Mouse (Mus musculus): ENCODE measurements at regions not wholly inside any gene's neighbourhood (a gene's known extent, or its start where the extent isn't known, plus 50 kb on each side); places are given as distances from the start of the nearest gene placed in this dataset.
"Not testable (repeated sequence)": the region's sequence is repeated elsewhere in the genome, so short reads cannot be mapped to it uniquely, and the experiment has no call there.

DNA sequence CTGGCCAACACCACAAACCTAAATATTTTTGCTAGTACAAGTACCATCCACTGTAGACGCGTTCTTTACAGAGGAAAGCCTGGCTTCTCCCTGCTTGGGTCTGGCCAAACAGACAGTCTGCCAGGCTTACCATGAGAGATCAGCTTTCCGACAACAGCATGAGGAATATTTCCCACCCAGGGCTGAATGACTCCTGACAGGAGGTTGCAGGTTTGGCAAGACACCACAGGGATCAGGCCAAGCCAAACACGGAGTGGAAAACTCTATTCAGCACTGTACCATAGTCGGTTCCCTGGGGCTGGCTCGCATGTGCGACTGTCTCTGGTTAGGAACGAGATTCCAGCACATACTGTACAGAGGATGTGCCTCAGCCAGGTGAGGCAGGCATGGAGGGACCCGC lies 140.7 kb upstream of the Supt20 start:
- WGBS, result 79% methylated on average over 9 of the region's 9 CpGs

GRCm38 (mm10) chr3:54555954-54556353 lies 136.7 kb upstream of the Supt20 start:
- Histone ChIP-seq H3K9ac (no peak overlapping the region), H3K27ac (no peak overlapping the region), H3K36me3 (no peaks in the 10 kb centered on the region), H3K9me3 (replicated peaks) (peaks cover 7% of the 10 kb centered on the region), H3K4me2 (replicated peaks) (no peak overlapping the region), H3K4me3 (no peak overlapping the region), H3K4me1 (no peaks in the 10 kb centered on the region), H3K27me3 (no peaks in the 10 kb centered on the region)
- WGBS, result 88% methylated on average over 2 of the region's 2 CpGs
- ATAC-seq (ENCODE audit: low FRiP score), result no peak

More for the DNA sequence above, 140.7 kb upstream of the Supt20 start:
- no peaks in the 10 kb centered on the region for H3K36me3 ChIP-seq
- ATAC-seq (ENCODE audit: low FRiP score), result no peak
- no peaks in the 10 kb centered on the region for H3K27me3 ChIP-seq
- no peak overlapping the region for H3K4me3 ChIP-seq
- no peak overlapping the region for H3K9ac ChIP-seq
- no peak overlapping the region for H3K27ac ChIP-seq
- no peak overlapping the region for H3K4me2 ChIP-seq (replicated peaks)
- H3K9me3 ChIP-seq (replicated peaks), result peaks cover 7% of the 10 kb centered on the region
- H3K4me1 ChIP-seq, result no peaks in the 10 kb centered on the region

DNA sequence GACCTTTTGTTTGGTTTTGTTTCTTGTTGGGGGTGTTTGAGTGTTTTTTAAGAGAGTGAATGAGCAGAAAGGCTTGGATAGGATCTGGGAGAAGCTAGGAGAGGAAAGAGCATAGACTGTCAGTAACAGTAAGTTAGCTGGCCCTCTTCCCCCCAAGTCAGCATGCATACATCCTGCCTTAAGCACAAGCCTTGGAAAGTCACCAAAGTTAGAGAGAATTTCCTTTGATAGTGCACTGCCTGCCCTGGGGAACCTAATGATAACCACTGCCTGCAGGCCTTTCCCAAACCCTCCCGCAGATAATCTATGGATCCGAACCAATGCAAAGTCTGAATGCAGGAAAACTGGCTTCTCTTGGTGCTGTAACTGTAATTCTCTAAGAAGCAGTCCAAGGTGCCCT lies 133.6 kb upstream of the Supt20 start:
- H3K9ac ChIP-seq, result no peak overlapping the region
- 94% methylated on average over 2 of the region's 2 CpGs for WGBS

DNA sequence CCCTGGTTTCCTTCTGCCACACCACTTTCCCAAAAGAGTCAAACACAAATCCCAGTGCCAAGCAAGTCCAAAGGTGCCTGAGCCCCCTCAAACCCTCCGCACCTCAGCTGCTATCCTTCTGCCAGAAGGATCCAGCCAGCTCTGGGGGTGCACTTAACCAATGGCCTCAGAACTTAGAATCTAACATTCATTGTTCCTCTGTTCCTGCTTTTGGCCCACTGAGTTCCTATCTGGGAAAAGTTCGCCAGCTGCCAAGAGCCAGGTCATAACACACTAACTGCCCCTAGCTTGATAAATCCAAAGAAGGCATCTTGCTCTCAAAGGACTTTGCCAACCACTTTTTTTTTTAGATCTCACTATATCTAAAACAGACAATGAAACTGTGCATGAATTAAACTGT lies 133.1 kb upstream of the Supt20 start:
- no peaks in the 10 kb centered on the region for H3K36me3 ChIP-seq
- no peaks in the 10 kb centered on the region for H3K4me1 ChIP-seq
- H3K9ac ChIP-seq, result no peak overlapping the region
- 96% methylated on average over 2 of the region's 2 CpGs for WGBS
- H3K27ac ChIP-seq, result no peak overlapping the region
- no peaks in the 10 kb centered on the region for H3K27me3 ChIP-seq
- no peak for ATAC-seq (ENCODE audit: low FRiP score)
- no peak overlapping the region for H3K4me3 ChIP-seq
- H3K4me2 ChIP-seq (replicated peaks), result no peak overlapping the region
- H3K9me3 ChIP-seq (replicated peaks), result no peaks in the 10 kb centered on the region

More for the DNA sequence above, 133.6 kb upstream of the Supt20 start:
- no peak for ATAC-seq (ENCODE audit: low FRiP score)
- Histone ChIP-seq H3K27me3 (no peaks in the 10 kb centered on the region), H3K4me1 (no peaks in the 10 kb centered on the region), H3K9me3 (replicated peaks) (peaks cover 4% of the 10 kb centered on the region), H3K4me3 (no peak overlapping the region), H3K27ac (no peak overlapping the region), H3K36me3 (no peaks in the 10 kb centered on the region), H3K4me2 (replicated peaks) (no peak overlapping the region)

GRCm38 (mm10) chr3:54560056-54560922 lies 132.3 kb upstream of the Supt20 start:
- Histone ChIP-seq H3K4me2 (replicated peaks) (no peak overlapping the region), H3K9ac (no peak overlapping the region), H3K27me3 (no peaks in the 10 kb centered on the region), H3K4me3 (no peak overlapping the region), H3K27ac (no peak overlapping the region), H3K4me1 (no peaks in the 10 kb centered on the region), H3K36me3 (no peaks in the 10 kb centered on the region), H3K9me3 (replicated peaks) (no peaks in the 10 kb centered on the region)
- no peak for ATAC-seq (ENCODE audit: low FRiP score)
- WGBS, result 67% methylated on average over 5 of the region's 5 CpGs

- H3K4me3 ChIP-seq, result no peak overlapping the region
- 0 out of 2 replicates have a peak, but pooled peaks cover 7% of the 10 kb centered on the region for H3K9me3 ChIP-seq (replicated peaks)
- no peaks in the 10 kb centered on the region for H3K27me3 ChIP-seq
- H3K4me1 ChIP-seq, result no peaks in the 10 kb centered on the region
- no peak overlapping the region for H3K9ac ChIP-seq
- H3K36me3 ChIP-seq, result no peaks in the 10 kb centered on the region
- WGBS, result 85% methylated on average over 1 of the region's 1 CpGs
- no peak for ATAC-seq (ENCODE audit: low FRiP score)
- no peak overlapping the region for H3K27ac ChIP-seq
- no peak overlapping the region for H3K4me2 ChIP-seq (replicated peaks)
These were observed 125.3 kb upstream of the Supt20 start for GRCm38 (mm10) chr3:54567329-54567728.

DNA sequence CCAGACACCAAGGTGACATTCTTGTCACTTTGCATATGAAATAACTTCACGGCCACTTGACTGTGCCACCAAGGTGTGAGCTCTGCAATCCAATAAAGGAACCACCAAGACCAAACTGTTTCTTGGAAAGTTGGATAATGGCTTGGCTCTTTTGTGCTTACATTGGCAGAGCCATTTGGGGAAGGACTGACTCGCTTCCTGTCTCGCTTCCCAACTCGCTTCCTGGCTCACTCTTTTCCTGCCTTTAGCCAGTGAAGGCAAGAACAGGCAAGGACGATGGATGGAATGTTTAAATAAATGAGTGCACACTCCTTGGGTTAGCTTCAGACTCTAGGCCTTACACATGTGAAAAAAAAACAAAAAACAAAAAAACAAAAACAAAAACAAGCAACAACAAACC lies 124.5 kb upstream of the Supt20 start:
- Histone ChIP-seq H3K27ac (no peak overlapping the region), H3K4me2 (replicated peaks) (no peak overlapping the region), H3K9ac (no peak overlapping the region), H3K4me3 (no peak overlapping the region), H3K36me3 (no peaks in the 10 kb centered on the region), H3K27me3 (no peaks in the 10 kb centered on the region), H3K9me3 (replicated peaks) (0 out of 2 replicates have a peak, but pooled peaks cover 7% of the 10 kb centered on the region), H3K4me1 (no peaks in the 10 kb centered on the region)
- 90% methylated on average over 5 of the region's 5 CpGs for WGBS
- no peak for ATAC-seq (ENCODE audit: low FRiP score)

DNA sequence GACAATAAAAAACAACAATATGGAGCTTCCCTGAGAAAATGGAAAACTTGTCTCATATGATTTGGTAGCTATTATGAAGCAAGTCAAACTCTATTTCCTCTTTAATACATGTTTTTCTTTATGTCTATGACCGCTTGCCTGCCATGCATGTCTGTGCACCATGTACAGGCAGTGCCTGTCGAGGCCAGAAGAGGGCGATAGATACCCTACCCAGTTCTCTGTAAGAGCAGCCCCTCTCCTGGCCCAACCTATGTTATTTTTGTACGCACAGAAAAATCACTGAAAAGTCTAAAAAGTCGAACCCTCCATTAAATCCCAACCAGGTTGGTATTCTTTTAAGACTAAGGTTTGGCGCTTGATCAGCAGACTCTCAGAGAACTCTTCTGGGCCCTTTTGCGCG lies 122.1 kb upstream of the Supt20 start:
- H3K4me1 ChIP-seq, result no peaks in the 10 kb centered on the region
- 71% methylated on average over 8 of the region's 8 CpGs for WGBS
- H3K27ac ChIP-seq, result no peak overlapping the region
- H3K36me3 ChIP-seq, result no peaks in the 10 kb centered on the region
- H3K4me2 ChIP-seq (replicated peaks), result no peak overlapping the region
- no peak overlapping the region for H3K9ac ChIP-seq
- H3K9me3 ChIP-seq (replicated peaks), result 0 out of 2 replicates have a peak, but pooled peaks cover 7% of the 10 kb centered on the region
- ATAC-seq (ENCODE audit: low FRiP score), result no peak
- no peak overlapping the region for H3K4me3 ChIP-seq
- no peaks in the 10 kb centered on the region for H3K27me3 ChIP-seq

- Histone ChIP-seq H3K4me3 (no peak overlapping the region), H3K27me3 (no peaks in the 10 kb centered on the region), H3K27ac (no peak overlapping the region), H3K9me3 (replicated peaks) (peaks cover 12% of the 10 kb centered on the region), H3K4me2 (replicated peaks) (no peak overlapping the region), H3K9ac (no peak overlapping the region), H3K4me1 (no peaks in the 10 kb centered on the region), H3K36me3 (no peaks in the 10 kb centered on the region)
- no peak for ATAC-seq (ENCODE audit: low FRiP score)
- WGBS, result 84% methylated on average over 5 of the region's 5 CpGs
These were observed 114.8 kb upstream of the Supt20 start for GRCm38 (mm10) chr3:54577851-54578250.

- H3K27me3 ChIP-seq, result no peaks in the 10 kb centered on the region
- no peak overlapping the region for H3K4me3 ChIP-seq
- peaks cover 12% of the 10 kb centered on the region for H3K9me3 ChIP-seq (replicated peaks)
- ATAC-seq (ENCODE audit: low FRiP score), result no peak
- WGBS, result 98% methylated on average over 2 of the region's 2 CpGs
- H3K27ac ChIP-seq, result no peak overlapping the region
- no peaks in the 10 kb centered on the region for H3K4me1 ChIP-seq
- H3K9ac ChIP-seq, result no peak overlapping the region
- no peaks in the 10 kb centered on the region for H3K36me3 ChIP-seq
- no peak overlapping the region for H3K4me2 ChIP-seq (replicated peaks)
These were observed 113.2 kb upstream of the Supt20 start for GRCm38 (mm10) chr3:54579425-54579824.

GRCm38 (mm10) chr3:54580339-54580738 lies 112.3 kb upstream of the Supt20 start:
- H3K9ac ChIP-seq, result no peak overlapping the region
- peaks cover 12% of the 10 kb centered on the region for H3K9me3 ChIP-seq (replicated peaks)
- no peaks in the 10 kb centered on the region for H3K36me3 ChIP-seq
- H3K4me3 ChIP-seq, result no peak overlapping the region
- 89% methylated on average over 6 of the region's 6 CpGs for WGBS
- no peak overlapping the region for H3K27ac ChIP-seq
- H3K4me2 ChIP-seq (replicated peaks), result no peak overlapping the region
- no peak for ATAC-seq (ENCODE audit: low FRiP score)
- no peaks in the 10 kb centered on the region for H3K4me1 ChIP-seq
- H3K27me3 ChIP-seq, result no peaks in the 10 kb centered on the region

GRCm38 (mm10) chr3:54585781-54586180 lies 106.8 kb upstream of the Supt20 start:
- ATAC-seq (ENCODE audit: low FRiP score); H3K9ac ChIP-seq; H3K4me2 ChIP-seq (replicated peaks); H3K4me1 ChIP-seq; H3K9me3 ChIP-seq (replicated peaks); H3K36me3 ChIP-seq; H3K4me3 ChIP-seq; H3K27ac ChIP-seq; H3K27me3 ChIP-seq: not testable (repeated sequence)
- 89% methylated on average over 10 of the region's 10 CpGs for WGBS
